In genomic region chr9:18229933-18230332, GRCm38 (mm10) we compare ENCODE assay signal across 12 mouse cellular contexts.
DNase-seq lines count a peak whose midpoint lies in the region; ATAC-seq and TF ChIP-seq lines count a peak whose summit lies in the region.
"Had no signal": no experiment of that assay in that cellular context is flagged by ENCODE, and none has a peak within 500 bp of the region (broad histone marks: within the 10 kb centered on the region; RNA-seq: fewer than 3 reads in every experiment).

No protein-coding gene starts in this region.

- 6% methylated on average over 1 of the region's 1 CpGs for WGBS in forebrain, embryonic 14.5 days
- WGBS in forebrain, embryonic 10.5 days = 25% methylated on average over 1 of the region's 1 CpGs
- 5% methylated on average over 1 of the region's 1 CpGs for WGBS in limb, embryonic 14.5 days
- WGBS in limb, embryonic 10.5 days = 16% methylated on average over 1 of the region's 1 CpGs
- WGBS in thymus, adult 2 months = 8% methylated on average over 1 of the region's 1 CpGs

- POLR2A ChIA-PET in Patski (lab: Charles Lee) = no interaction called here

- H3K27ac ChIP-seq in forebrain, embryonic 14.5 days (ENCODE audit: low read depth, low read length) = no peak overlapping the region
- no peak overlapping the region for H3K27ac ChIP-seq in forebrain, embryonic 10.5 days
- H3K27ac ChIP-seq in limb, embryonic 14.5 days (replicated peaks; ENCODE audit: low read depth, low read length) = no peak overlapping the region
- H3K27ac ChIP-seq in limb, embryonic 10.5 days = no peak overlapping the region
- H3K27ac ChIP-seq in thymus, adult 2 months (ENCODE audit: control insufficient read depth, insufficient read depth, low read length) = no peak overlapping the region
- H3K27ac ChIP-seq: hindbrain, embryonic 15.5 days had no signal

- CTCF ChIA-PET in Patski (lab: Charles Lee) = no interaction called here

- no peak for TF ChIP-seq POLR2A in limb, embryonic 14.5 days (IDR thresholded peaks at IDR 0.05; ENCODE audit: borderline replicate concordance, extremely low read depth, insufficient read depth, insufficient read length)
- TF ChIP-seq POLR2A in thymus, adult 2 months (IDR thresholded peaks at IDR 0.05; ENCODE audit: control insufficient read depth, extremely low read depth, insufficient read depth, low read length, poor library complexity) = no peak

- no peak overlapping the region for H3K4me2 ChIP-seq in forebrain, embryonic 14.5 days (ENCODE audit: low read length)
- no peak overlapping the region for H3K4me2 ChIP-seq in limb, embryonic 14.5 days (replicated peaks; ENCODE audit: low read depth, low read length, severe bottlenecking)
- H3K4me2 ChIP-seq: hindbrain, embryonic 15.5 days had no signal

- in situ Hi-C loops in Patski (cut with MboI; ENCODE audit: low pct_unique_long_range_greater_than_20kb) = no loop called here

- no peaks in the 10 kb centered on the region for H3K4me1 ChIP-seq in forebrain, embryonic 14.5 days (ENCODE audit: control insufficient read depth, insufficient read depth, low read length)
- H3K4me1 ChIP-seq in forebrain, embryonic 10.5 days = no peaks in the 10 kb centered on the region
- no peaks in the 10 kb centered on the region for H3K4me1 ChIP-seq in limb, embryonic 14.5 days (ENCODE audit: control insufficient read depth, insufficient read depth, low read length)
- no peaks in the 10 kb centered on the region for H3K4me1 ChIP-seq in limb, embryonic 10.5 days
- no peaks in the 10 kb centered on the region for H3K4me1 ChIP-seq in thymus, adult 2 months (replicated peaks; ENCODE audit: control insufficient read depth, insufficient read depth, low read length)
- H3K4me1 ChIP-seq: hindbrain, embryonic 15.5 days had no signal

- H3K36me3 ChIP-seq in forebrain, embryonic 14.5 days (ENCODE audit: control insufficient read depth, insufficient read depth, low read length) = no peaks in the 10 kb centered on the region
- H3K36me3 ChIP-seq in forebrain, embryonic 10.5 days (replicated peaks) = no peaks in the 10 kb centered on the region
- no peaks in the 10 kb centered on the region for H3K36me3 ChIP-seq in limb, embryonic 14.5 days (ENCODE audit: control insufficient read depth, insufficient read depth, low read length)
- H3K36me3 ChIP-seq in limb, embryonic 10.5 days = no peaks in the 10 kb centered on the region
- H3K36me3 ChIP-seq in thymus, adult 2 months (ENCODE audit: control insufficient read depth, insufficient read depth, low read length) = no peaks in the 10 kb centered on the region
- H3K36me3 ChIP-seq: hindbrain, embryonic 15.5 days had no signal

- H3K9me3 ChIP-seq in forebrain, embryonic 14.5 days (replicated peaks; ENCODE audit: control insufficient read depth, low read length) = no peaks in the 10 kb centered on the region
- no peaks in the 10 kb centered on the region for H3K9me3 ChIP-seq in forebrain, embryonic 10.5 days
- no peaks in the 10 kb centered on the region for H3K9me3 ChIP-seq in limb, embryonic 14.5 days (ENCODE audit: control insufficient read depth, low read length)
- no peaks in the 10 kb centered on the region for H3K9me3 ChIP-seq in limb, embryonic 10.5 days (replicated peaks)
- H3K9me3 ChIP-seq: hindbrain, embryonic 15.5 days had no signal

- ATAC-seq in forebrain, embryonic 14.5 days = 0 out of 2 replicates have a peak, but pooled peaks have one; percentile 20
- no peak for ATAC-seq in limb, embryonic 14.5 days (ENCODE audit: low FRiP score, low read depth)
- ATAC-seq in Patski = no peak

- no peak overlapping the region for H3K4me3 ChIP-seq in forebrain, embryonic 14.5 days (ENCODE audit: low read depth, low read length)
- no peak overlapping the region for H3K4me3 ChIP-seq in forebrain, embryonic 10.5 days
- H3K4me3 ChIP-seq in limb, embryonic 14.5 days (replicated peaks; ENCODE audit: low read length) = no peak overlapping the region
- H3K4me3 ChIP-seq in limb, embryonic 10.5 days = no peak overlapping the region
- no peak overlapping the region for H3K4me3 ChIP-seq in thymus, adult 2 months (ENCODE audit: control insufficient read depth, insufficient read depth, low read length)
- H3K4me3 ChIP-seq: hindbrain, embryonic 15.5 days had no signal

- no peak overlapping the region for H3K9ac ChIP-seq in forebrain, embryonic 14.5 days (ENCODE audit: low read length)
- no peak overlapping the region for H3K9ac ChIP-seq in limb, embryonic 14.5 days (ENCODE audit: low read depth, low read length, severe bottlenecking)
- H3K9ac ChIP-seq: hindbrain, embryonic 15.5 days had no signal

- peak; percentile 36 for TF ChIP-seq CTCF in Patski (IDR thresholded peaks at IDR 0.05)
- no peak for TF ChIP-seq CTCF in thymus, adult 2 months (IDR thresholded peaks at IDR 0.05; ENCODE audit: borderline replicate concordance, control insufficient read depth, extremely low read depth, insufficient read depth, low read length, poor library complexity)

- peak; percentile 67 for DNase-seq in forebrain, embryonic 14.5 days (ENCODE audit: low spot score)
- no peak for DNase-seq in forebrain, embryonic 10.5 days (ENCODE audit: extremely low spot score, low spot score)
- peak; percentile 67 for DNase-seq in limb, embryonic 14.5 days (ENCODE audit: low spot score)
- no peak for DNase-seq in limb, embryonic 10.5 days (ENCODE audit: low spot score)
- no peak for DNase-seq in Patski (ENCODE audit: low read depth, low spot score)
- peak; percentile 41 for DNase-seq in mesoderm, embryonic 11.5 days (ENCODE audit: low read depth, low spot score)
- DNase-seq in thymus, adult 2 months = no peak
- no peak for DNase-seq in natural killer cell, adult 2 months (ENCODE audit: low spot score in 2 of 2)
- DNase-seq: adrenal gland, postnatal 10 days; gastrocnemius, postnatal 25 days; layer of hippocampus, adult 9-11 months had no signal

- H3K27me3 ChIP-seq in forebrain, embryonic 14.5 days (replicated peaks; ENCODE audit: control insufficient read depth, insufficient read depth, low read length) = no peaks in the 10 kb centered on the region
- H3K27me3 ChIP-seq in forebrain, embryonic 10.5 days (ENCODE audit: poor library complexity, severe bottlenecking) = no peaks in the 10 kb centered on the region
- no peaks in the 10 kb centered on the region for H3K27me3 ChIP-seq in limb, embryonic 14.5 days (ENCODE audit: control insufficient read depth, insufficient read depth, low read length)
- no peaks in the 10 kb centered on the region for H3K27me3 ChIP-seq in limb, embryonic 10.5 days (ENCODE audit: low read depth, poor library complexity, severe bottlenecking)
- H3K27me3 ChIP-seq in Patski = no peaks in the 10 kb centered on the region
- no peaks in the 10 kb centered on the region for H3K27me3 ChIP-seq in thymus, adult 2 months (ENCODE audit: control insufficient read depth, insufficient read depth, low read length)
- H3K27me3 ChIP-seq: hindbrain, embryonic 15.5 days had no signal

Comparison
In these comparisons a context has a peak if more than half of its experiments do, and no peak if none do; other contexts are left out.
1. DNase-seq: peak in forebrain, embryonic 14.5 days (single experiment), limb, embryonic 14.5 days (single experiment) and mesoderm, embryonic 11.5 days (single experiment); none in forebrain, embryonic 10.5 days (single experiment), limb, embryonic 10.5 days (single experiment), Patski (single experiment), thymus, adult 2 months (single experiment) and natural killer cell, adult 2 months (0 of 2).